Mouse (Mus musculus): ENCODE results near the gene Olfr965. TPM values are rescaled to one million over a fixed set of nuclear protein-coding genes. Genes with fewer than 3 reads are reported as not detected.
"Not testable (repeated sequence)": the region's sequence is repeated elsewhere in the genome, so short reads cannot be mapped to it uniquely, and the experiment has no call there.

The Olfr965 gene
- polyA plus RNA-seq (2015; fragmentation: Nextera tagmentation; extraction: Ambion mirVana), result not detected in 2 replicates

DNA sequence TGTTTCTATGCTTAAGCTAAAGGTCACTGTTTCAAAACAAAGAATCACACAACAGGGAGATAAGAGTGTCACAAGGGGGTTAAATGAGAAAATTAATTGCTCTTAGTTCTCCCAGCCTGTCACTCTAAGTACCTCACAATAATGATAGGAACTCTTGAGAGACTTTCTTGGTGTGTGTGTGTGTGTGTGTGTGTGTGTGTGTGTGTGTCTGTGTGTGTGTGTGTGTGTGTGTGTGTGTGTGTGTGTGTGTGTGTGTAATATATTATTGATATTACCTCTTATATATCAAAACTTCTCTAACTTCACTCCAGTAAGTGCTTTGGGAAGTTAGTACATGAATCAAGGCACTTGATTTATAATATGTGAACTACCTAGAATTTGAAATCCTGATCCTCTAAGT, at the start of gene Olfr965:
Gene Olfr965 (plus strand): TSS at position 301 of the 400 bp plus-strand sequence.
- no peak within 1 kb of the TSS for H3K9ac ChIP-seq (ENCODE audit: low read depth, low read length)
- no peaks in the 10 kb centered on the region for H3K9me3 ChIP-seq (ENCODE audit: control insufficient read depth, low read length)
- no peak within 1 kb of the TSS for H3K4me3 ChIP-seq (ENCODE audit: low read length)
- no peaks in the 10 kb centered on the region for H3K27me3 ChIP-seq (replicated peaks; ENCODE audit: control insufficient read depth, insufficient read depth, low read length)
- no peak within 1 kb of the TSS for H3K4me2 ChIP-seq (ENCODE audit: low read length)
- ATAC-seq, result no peak
- no peaks in the 10 kb centered on the region for H3K4me1 ChIP-seq (ENCODE audit: control insufficient read depth, insufficient read depth, low read depth, low read length)
- no peaks in the 10 kb centered on the region for H3K36me3 ChIP-seq (ENCODE audit: control insufficient read depth, insufficient read depth, low read length)
- H3K27ac ChIP-seq (ENCODE audit: low read depth, low read length), result no peak within 1 kb of the TSS

DNA sequence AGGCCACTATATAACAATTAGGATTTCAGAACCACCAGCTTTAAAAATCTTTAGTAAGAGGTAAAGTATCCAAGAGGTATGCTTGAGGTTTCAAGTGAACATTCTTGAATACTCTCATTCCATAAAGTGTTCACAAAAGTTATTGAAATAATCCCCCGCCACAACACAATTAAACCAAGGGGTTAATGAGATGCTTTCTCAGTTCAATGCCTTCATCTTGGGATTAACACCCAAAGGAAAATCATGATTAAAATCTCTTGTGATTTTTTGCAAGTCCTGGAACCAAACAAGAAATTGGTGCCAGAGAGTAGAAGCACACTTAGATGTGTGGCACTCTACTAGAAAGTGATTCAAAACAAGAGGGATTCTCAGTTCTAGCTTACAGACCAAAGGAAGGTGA, 44.2 kb upstream of the Olfr965 start, which contains the start of gene Olfr963:
Gene Olfr963 (plus strand): TSS at position 301 of the 400 bp plus-strand sequence.
- Histone ChIP-seq H3K4me1 (ENCODE audit: control insufficient read depth, insufficient read depth, low read depth, low read length) (no peaks in the 10 kb centered on the region), H3K27me3 (replicated peaks; ENCODE audit: control insufficient read depth, insufficient read depth, low read length) (no peaks in the 10 kb centered on the region), H3K9me3 (ENCODE audit: control insufficient read depth, low read length) (no peaks in the 10 kb centered on the region), H3K4me2 (ENCODE audit: low read length) (no peak within 1 kb of the TSS), H3K36me3 (ENCODE audit: control insufficient read depth, insufficient read depth, low read length) (no peaks in the 10 kb centered on the region), H3K4me3 (ENCODE audit: low read length) (no peak within 1 kb of the TSS), H3K9ac (ENCODE audit: low read depth, low read length) (no peak within 1 kb of the TSS), H3K27ac (ENCODE audit: low read depth, low read length) (no peak within 1 kb of the TSS)
- 95% methylated on average over 1 of the region's 1 CpGs for WGBS
- ATAC-seq, result no peak

DNA sequence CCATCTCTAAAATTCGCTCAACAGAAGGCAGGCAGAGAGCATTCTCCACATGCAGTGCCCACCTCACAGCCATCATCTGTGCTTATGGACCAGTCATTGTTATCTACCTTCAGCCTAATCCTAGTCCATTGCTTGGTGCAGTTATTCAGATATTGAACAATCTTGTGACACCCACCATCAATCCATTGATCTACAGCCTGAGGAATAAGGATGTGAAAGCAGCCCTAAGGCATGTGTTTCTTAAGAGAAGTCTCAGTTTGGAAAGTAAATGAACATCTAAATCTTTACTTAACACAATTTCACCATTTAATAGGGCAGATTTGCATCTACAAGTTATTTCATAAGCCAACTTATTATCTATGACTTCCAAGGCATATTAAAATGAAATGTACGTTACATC, 41.4 kb upstream of the Olfr965 start:
- H3K4me3 ChIP-seq (ENCODE audit: low read length), result no peak overlapping the region

DNA sequence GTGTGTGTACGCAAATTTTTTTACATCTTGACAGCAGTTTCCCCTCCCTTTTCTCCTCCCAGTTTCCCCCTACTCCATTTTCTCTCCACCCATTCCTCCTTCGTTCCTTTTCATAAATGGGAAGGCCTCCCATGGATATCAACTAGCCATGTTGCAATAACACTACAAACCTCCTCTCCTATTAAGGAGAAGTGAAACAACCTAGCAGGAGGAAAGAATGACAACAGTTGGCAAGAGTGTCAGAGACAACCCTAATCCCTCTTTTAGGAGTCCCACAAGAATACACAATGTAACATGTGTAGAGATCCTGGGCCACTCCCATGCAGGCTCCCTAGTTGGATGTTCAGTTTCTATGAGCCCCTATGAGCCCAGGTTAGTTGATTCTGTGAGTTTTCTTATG, 36.3 kb upstream of the Olfr965 start:
- 73% methylated on average over 2 of the region's 2 CpGs for WGBS
- H3K4me1 ChIP-seq (ENCODE audit: control insufficient read depth, insufficient read depth, low read depth, low read length), result no peaks in the 10 kb centered on the region
- ATAC-seq, result no peak
- no peak overlapping the region for H3K9ac ChIP-seq (ENCODE audit: low read depth, low read length)
- no peak overlapping the region for H3K4me2 ChIP-seq (ENCODE audit: low read length)
- H3K27me3 ChIP-seq (replicated peaks; ENCODE audit: control insufficient read depth, insufficient read depth, low read length), result no peaks in the 10 kb centered on the region
- H3K9me3 ChIP-seq (ENCODE audit: control insufficient read depth, low read length), result no peaks in the 10 kb centered on the region
- H3K27ac ChIP-seq (ENCODE audit: low read depth, low read length), result no peak overlapping the region
- H3K36me3 ChIP-seq (ENCODE audit: control insufficient read depth, insufficient read depth, low read length), result no peaks in the 10 kb centered on the region
- no peak overlapping the region for H3K4me3 ChIP-seq (ENCODE audit: low read length)

More for the DNA sequence above, 41.4 kb upstream of the Olfr965 start:
- Histone ChIP-seq H3K9ac (ENCODE audit: low read depth, low read length) (no peak overlapping the region), H3K9me3 (ENCODE audit: control insufficient read depth, low read length) (no peaks in the 10 kb centered on the region), H3K27ac (ENCODE audit: low read depth, low read length) (no peak overlapping the region), H3K4me1 (ENCODE audit: control insufficient read depth, insufficient read depth, low read depth, low read length) (no peaks in the 10 kb centered on the region), H3K27me3 (replicated peaks; ENCODE audit: control insufficient read depth, insufficient read depth, low read length) (no peaks in the 10 kb centered on the region), H3K4me2 (ENCODE audit: low read length) (no peak overlapping the region), H3K36me3 (ENCODE audit: control insufficient read depth, insufficient read depth, low read length) (no peaks in the 10 kb centered on the region)
- no peak for ATAC-seq
- WGBS, result 79% methylated on average over 2 of the region's 2 CpGs

DNA sequence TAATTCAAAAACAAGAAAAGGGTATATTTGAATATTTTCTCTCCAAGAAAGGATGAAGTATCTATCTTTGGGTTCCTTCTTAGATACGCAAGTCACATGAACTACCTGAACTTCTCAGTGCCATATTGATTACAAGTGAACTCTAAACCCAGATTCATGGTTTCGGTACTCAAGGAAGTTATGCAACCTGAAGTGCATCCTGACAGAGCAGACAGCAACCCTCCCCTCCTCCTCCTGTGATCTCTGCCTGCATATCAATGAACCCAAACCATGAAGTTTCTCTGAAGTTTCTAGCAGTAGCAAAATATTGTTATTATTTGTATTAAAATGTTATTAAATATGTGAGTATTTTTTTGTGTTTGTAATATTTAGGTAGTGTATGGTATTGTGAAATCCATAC, 32.6 kb upstream of the Olfr965 start:
- H3K9ac ChIP-seq (ENCODE audit: low read depth, low read length), result no peak overlapping the region
- no peak for ATAC-seq
- H3K36me3 ChIP-seq (ENCODE audit: control insufficient read depth, insufficient read depth, low read length), result no peaks in the 10 kb centered on the region
- no peaks in the 10 kb centered on the region for H3K27me3 ChIP-seq (replicated peaks; ENCODE audit: control insufficient read depth, insufficient read depth, low read length)
- H3K27ac ChIP-seq (ENCODE audit: low read depth, low read length), result no peak overlapping the region
- no peaks in the 10 kb centered on the region for H3K9me3 ChIP-seq (ENCODE audit: control insufficient read depth, low read length)
- H3K4me2 ChIP-seq (ENCODE audit: low read length), result no peak overlapping the region
- H3K4me1 ChIP-seq (ENCODE audit: control insufficient read depth, insufficient read depth, low read depth, low read length), result no peaks in the 10 kb centered on the region
- 95% methylated on average over 2 of the region's 2 CpGs for WGBS
- H3K4me3 ChIP-seq (ENCODE audit: low read length), result no peak overlapping the region

DNA sequence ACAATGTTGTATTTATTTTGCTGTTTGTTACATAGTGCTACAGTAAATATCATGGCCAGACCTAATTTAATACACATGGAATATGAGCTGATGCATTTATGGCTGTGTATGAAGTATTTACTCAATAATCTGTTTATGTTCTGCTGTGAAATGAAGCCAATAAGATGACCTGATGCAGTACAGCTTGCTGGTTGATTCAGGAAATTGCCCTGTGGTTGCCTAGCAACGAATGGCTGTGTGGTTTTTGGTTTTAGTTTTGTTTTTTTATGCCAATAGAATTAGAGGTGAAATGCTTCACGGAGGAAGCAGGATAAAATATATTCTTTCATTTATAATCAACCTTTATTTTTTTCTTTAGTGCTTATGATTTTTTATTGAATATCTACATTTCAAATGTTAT, 31.9 kb upstream of the Olfr965 start:
- H3K9ac ChIP-seq (ENCODE audit: low read depth, low read length), result no peak overlapping the region
- H3K4me2 ChIP-seq (ENCODE audit: low read length), result no peak overlapping the region
- peak; percentile 54; the same call in 1 of the 2 replicates for ATAC-seq
- H3K4me3 ChIP-seq (ENCODE audit: low read length), result no peak overlapping the region
- H3K9me3 ChIP-seq (ENCODE audit: control insufficient read depth, low read length), result no peaks in the 10 kb centered on the region
- H3K36me3 ChIP-seq (ENCODE audit: control insufficient read depth, insufficient read depth, low read length), result no peaks in the 10 kb centered on the region
- H3K27me3 ChIP-seq (replicated peaks; ENCODE audit: control insufficient read depth, insufficient read depth, low read length), result no peaks in the 10 kb centered on the region
- H3K27ac ChIP-seq (ENCODE audit: low read depth, low read length), result no peak overlapping the region
- 53% methylated on average over 2 of the region's 2 CpGs for WGBS
- H3K4me1 ChIP-seq (ENCODE audit: control insufficient read depth, insufficient read depth, low read depth, low read length), result no peaks in the 10 kb centered on the region

DNA sequence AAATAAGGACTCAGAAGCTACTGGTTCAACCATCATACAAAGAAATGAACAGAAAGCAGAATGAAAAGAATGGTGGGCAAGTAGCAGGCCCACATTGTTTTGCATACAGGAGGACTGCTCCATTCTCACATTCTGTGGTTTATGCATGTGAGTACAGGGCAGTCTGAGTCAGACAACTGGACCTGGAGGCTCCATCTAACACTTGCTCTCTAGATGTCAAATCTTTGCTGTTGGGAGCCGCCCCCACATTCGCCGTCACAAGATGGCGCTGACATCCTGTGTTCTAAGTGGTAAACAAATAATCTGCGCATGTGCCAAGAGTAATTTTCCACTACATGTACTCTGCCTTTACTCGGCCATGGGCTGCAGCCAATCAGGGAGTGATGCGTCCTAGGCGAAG, 10.0 kb upstream of the Olfr965 start:
- not testable (repeated sequence) for H3K36me3 ChIP-seq (ENCODE audit: control insufficient read depth, insufficient read depth, low read length); H3K9me3 ChIP-seq (ENCODE audit: control insufficient read depth, low read length); H3K27me3 ChIP-seq (replicated peaks; ENCODE audit: control insufficient read depth, insufficient read depth, low read length); H3K9ac ChIP-seq (ENCODE audit: low read depth, low read length); H3K27ac ChIP-seq (ENCODE audit: low read depth, low read length); H3K4me2 ChIP-seq (ENCODE audit: low read length); ATAC-seq; H3K4me3 ChIP-seq (ENCODE audit: low read length); H3K4me1 ChIP-seq (ENCODE audit: control insufficient read depth, insufficient read depth, low read depth, low read length)
- WGBS, result 72% methylated on average over 6 of the region's 8 CpGs

DNA sequence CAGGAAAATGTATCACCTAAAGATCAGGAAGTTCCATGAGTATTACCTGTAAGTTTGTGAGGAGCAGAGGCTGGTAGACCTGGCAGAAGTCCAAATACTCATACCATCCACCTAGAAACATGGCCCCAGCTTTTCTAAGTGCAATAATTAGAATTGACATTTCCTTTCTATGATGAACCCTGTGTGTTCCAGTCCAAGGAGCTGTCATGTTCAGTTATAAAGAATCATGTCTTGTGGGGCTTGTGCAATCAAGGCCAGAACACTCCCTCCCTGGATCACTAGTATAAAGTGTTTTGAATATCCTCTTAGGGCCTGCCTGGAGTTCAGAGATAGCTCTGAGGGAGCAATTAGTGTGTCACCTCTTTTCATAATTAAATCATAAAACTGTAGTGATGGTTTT, 4.1 kb upstream of the Olfr965 start, which contains the start of gene Olfr149:
Gene Olfr149 (minus strand): TSS at position 101 of the 400 bp plus-strand sequence.
- H3K27ac ChIP-seq (ENCODE audit: low read depth, low read length), result no peak within 1 kb of the TSS
- no peaks in the 10 kb centered on the region for H3K27me3 ChIP-seq (replicated peaks; ENCODE audit: control insufficient read depth, insufficient read depth, low read length)
- H3K9ac ChIP-seq (ENCODE audit: low read depth, low read length), result no peak within 1 kb of the TSS
- no peak for ATAC-seq
- H3K4me1 ChIP-seq (ENCODE audit: control insufficient read depth, insufficient read depth, low read depth, low read length), result no peaks in the 10 kb centered on the region
- no peaks in the 10 kb centered on the region for H3K36me3 ChIP-seq (ENCODE audit: control insufficient read depth, insufficient read depth, low read length)
- H3K4me2 ChIP-seq (ENCODE audit: low read length), result no peak within 1 kb of the TSS
- no peak within 1 kb of the TSS for H3K4me3 ChIP-seq (ENCODE audit: low read length)
- no peaks in the 10 kb centered on the region for H3K9me3 ChIP-seq (ENCODE audit: control insufficient read depth, low read length)

DNA sequence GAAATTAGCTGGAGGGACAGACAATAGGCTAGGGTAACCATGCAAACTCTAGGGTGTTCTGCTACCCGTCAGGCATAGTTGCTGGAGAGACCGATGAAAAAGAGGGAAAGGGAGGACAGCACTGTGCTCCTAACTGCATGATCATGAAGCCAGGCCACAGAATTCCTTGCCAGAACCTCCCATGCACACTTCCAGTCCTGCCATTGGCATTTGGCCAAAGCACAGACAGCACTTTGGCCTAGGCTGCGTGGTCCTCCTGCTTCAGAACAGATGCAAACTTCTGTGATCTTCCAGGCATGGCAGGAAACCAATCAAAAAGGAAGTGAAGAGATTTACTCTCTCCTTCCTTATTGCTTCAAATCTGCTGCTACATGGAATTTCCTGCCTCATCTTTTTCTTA, 2.2 kb upstream of the Olfr965 start:
- ATAC-seq, result no peak
- Histone ChIP-seq H3K9ac (ENCODE audit: low read depth, low read length) (no peak overlapping the region), H3K27me3 (replicated peaks; ENCODE audit: control insufficient read depth, insufficient read depth, low read length) (no peaks in the 10 kb centered on the region), H3K4me3 (ENCODE audit: low read length) (no peak overlapping the region), H3K4me2 (ENCODE audit: low read length) (no peak overlapping the region), H3K36me3 (ENCODE audit: control insufficient read depth, insufficient read depth, low read length) (no peaks in the 10 kb centered on the region), H3K9me3 (ENCODE audit: control insufficient read depth, low read length) (no peaks in the 10 kb centered on the region), H3K4me1 (ENCODE audit: control insufficient read depth, insufficient read depth, low read depth, low read length) (no peaks in the 10 kb centered on the region), H3K27ac (ENCODE audit: low read depth, low read length) (no peak overlapping the region)
- WGBS, result 73% methylated on average over 3 of the region's 3 CpGs

DNA sequence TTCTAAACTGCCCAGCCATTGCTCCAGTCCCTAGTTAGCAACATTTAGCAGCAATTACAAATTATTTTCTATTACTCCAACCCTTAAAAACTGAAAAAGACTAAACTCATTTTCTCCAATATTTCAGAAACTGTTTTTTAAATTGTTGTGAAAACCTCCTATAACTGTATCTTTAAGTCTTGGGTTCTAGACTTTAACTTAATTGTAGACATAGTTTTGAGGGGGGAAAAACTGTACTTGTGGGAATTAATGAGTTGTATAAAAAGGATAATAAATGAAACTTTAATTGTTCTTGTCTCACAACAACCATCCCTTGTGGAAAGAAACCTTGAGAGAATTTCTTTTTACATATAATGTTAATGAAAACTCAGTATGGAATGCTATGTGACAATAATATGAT, 19.5 kb downstream of the Olfr965 start, which contains the start of gene Olfr150:
Gene Olfr150 (plus strand): TSS at position 301 of the 400 bp plus-strand sequence.
- no peaks in the 10 kb centered on the region for H3K9me3 ChIP-seq (ENCODE audit: control insufficient read depth, low read length)
- no peak for ATAC-seq
- no peak within 1 kb of the TSS for H3K27ac ChIP-seq (ENCODE audit: low read depth, low read length)

More for the DNA sequence above, 19.5 kb downstream of the Olfr965 start, which contains the start of gene Olfr150:
- no peak within 1 kb of the TSS for H3K9ac ChIP-seq (ENCODE audit: low read depth, low read length)
- no peak within 1 kb of the TSS for H3K4me3 ChIP-seq (ENCODE audit: low read length)
- H3K27me3 ChIP-seq (replicated peaks; ENCODE audit: control insufficient read depth, insufficient read depth, low read length), result no peaks in the 10 kb centered on the region
- no peak within 1 kb of the TSS for H3K4me2 ChIP-seq (ENCODE audit: low read length)
- no peaks in the 10 kb centered on the region for H3K4me1 ChIP-seq (ENCODE audit: control insufficient read depth, insufficient read depth, low read depth, low read length)
- no peaks in the 10 kb centered on the region for H3K36me3 ChIP-seq (ENCODE audit: control insufficient read depth, insufficient read depth, low read length)
